Mouse (Mus musculus) cortical plate, adult 2 months (tissue): ENCODE measurements at regions not wholly inside any gene's neighbourhood (a gene's known extent, or its start where the extent isn't known, plus 50 kb on each side); places are given as distances from the start of the nearest gene placed in this dataset.

Experiments used
- CTCF ChIP-seq: fragments of 200-500 bp; IDR thresholded peaks from 2 replicates; pipeline ENCODE4 v1.5.1; 2011; ENCODE audit warnings: mild to moderate bottlenecking, control low read depth, low read length; ENCODE audit not compliant: insufficient read depth; ENCODE audit errors: extremely low read depth
- POLR2A ChIP-seq: fragments of 200-500 bp; IDR thresholded peaks from 2 replicates; pipeline ENCODE4 v1.6.1; 2011; ENCODE audit warnings: mild to moderate bottlenecking, low read length, control low read depth; ENCODE audit not compliant: insufficient read depth; ENCODE audit errors: extremely low read depth

GRCm38 (mm10) chr13:101314040-101314439 lies 454.0 kb downstream of the Pik3r1 start:
- TF ChIP-seq POLR2A (no peak), CTCF (no peak)
